Mouse (Mus musculus) thymus, adult 2 months (tissue): ENCODE results near the gene Usp30. TPM values are rescaled to one million over a fixed set of nuclear protein-coding genes. Genes with fewer than 3 reads are reported as not detected.

ENCODE experiments used
- DNase-seq: peaks from one replicate; pipeline ENCODE4 v3.0.0; 2021
- H3K27ac ChIP-seq: fragments of 200-500 bp; 2 replicates; pipeline ENCODE4 v1.5.1; 2012; ENCODE audit warnings: low read length, control low read depth; ENCODE audit not compliant: control insufficient read depth, insufficient read depth
- H3K27me3 ChIP-seq: fragments of 200-500 bp; 2 replicates; pipeline ENCODE4 v1.6.1; 2012; ENCODE audit warnings: mild to moderate bottlenecking, low read length, moderate library complexity, mixed read lengths; ENCODE audit not compliant: control insufficient read depth, insufficient read depth
- H3K36me3 ChIP-seq: fragments of 200-500 bp; 2 replicates; pipeline ENCODE4 v1.6.1; 2012; ENCODE audit warnings: mild to moderate bottlenecking, low read length, moderate library complexity; ENCODE audit not compliant: control insufficient read depth, insufficient read depth
- H3K4me1 ChIP-seq: fragments of 200-500 bp; replicated peaks from 2 replicates; pipeline ENCODE4 v1.6.1; 2012; ENCODE audit warnings: low read length; ENCODE audit not compliant: control insufficient read depth, insufficient read depth
- H3K4me3 ChIP-seq: fragments of 200-500 bp; 2 replicates; pipeline ENCODE4 v1.5.1; 2012; ENCODE audit warnings: mild to moderate bottlenecking, low read length, control low read depth, moderate library complexity; ENCODE audit not compliant: control insufficient read depth, insufficient read depth
- CTCF ChIP-seq: fragments of 200-500 bp; IDR thresholded peaks from 2 replicates; pipeline ENCODE4 v1.5.1; 2012; ENCODE audit warnings: mild to moderate bottlenecking, control low read depth, low read length, moderate library complexity, borderline replicate concordance; ENCODE audit not compliant: control insufficient read depth, poor library complexity, insufficient read depth; ENCODE audit errors: extremely low read depth
- POLR2A ChIP-seq: fragments of 200-500 bp; IDR thresholded peaks from 2 replicates; pipeline ENCODE4 v1.6.1; 2012; ENCODE audit warnings: mild to moderate bottlenecking, low read length, control low read depth, moderate library complexity; ENCODE audit not compliant: control insufficient read depth, poor library complexity, insufficient read depth; ENCODE audit errors: extremely low read depth
- WGBS: fragments of 180-500 bp; shearing (Covaris S2); methylation state at CpG from one replicate; pipeline ENCODE4 v1.1.7; 2018; 5-methylcytosine and 5-hydroxymethylcytosine counted together
- polyA plus RNA-seq: library from polyadenylated mRNA; depleted of rRNA; stranded (reverse); fragments of >200 nt; gene quantifications from 2 replicates; pipeline ENCODE4 v1.2.3, GENCODE M21; 2012

Gene Usp30
- polyA plus RNA-seq, 1 experiment = 25.2 TPM

- no peaks in the 10 kb centered on the region for H3K27me3 ChIP-seq
- TF ChIP-seq POLR2A (no peak), CTCF (no peak)
- no peak overlapping the region for H3K27ac ChIP-seq
- H3K4me1 ChIP-seq = peaks cover 10% of the 10 kb centered on the region
- no peaks in the 10 kb centered on the region for H3K36me3 ChIP-seq
- peak overlapping the region; percentile 57 for H3K4me3 ChIP-seq
- no peak for DNase-seq
- WGBS = 6% methylated on average over 60 of the region's 64 CpGs
Measured at GRCm38 (mm10) chr5:114100390-114101099, 35.3 kb downstream of the Usp30 start.

GRCm38 (mm10) chr5:114101873-114102272, 36.6 kb downstream of the Usp30 start:
- no peak for TF ChIP-seq CTCF
- H3K36me3 ChIP-seq = no peaks in the 10 kb centered on the region

GRCm38 (mm10) chr5:114102807-114103206, 37.5 kb downstream of the Usp30 start:
- Histone ChIP-seq H3K4me3 (no peak overlapping the region), H3K4me1 (peaks cover 10% of the 10 kb centered on the region), H3K27ac (no peak overlapping the region), H3K36me3 (no peaks in the 10 kb centered on the region), H3K27me3 (no peaks in the 10 kb centered on the region)
- WGBS = 52% methylated on average over 1 of the region's 1 CpGs
- no peak for DNase-seq
- TF ChIP-seq CTCF (no peak), POLR2A (no peak)

More at GRCm38 (mm10) chr5:114101873-114102272, 36.6 kb downstream of the Usp30 start:
- Histone ChIP-seq H3K4me3 (no peak overlapping the region), H3K27ac (no peak overlapping the region), H3K4me1 (peaks cover 10% of the 10 kb centered on the region), H3K27me3 (no peaks in the 10 kb centered on the region)
- 83% methylated on average over 4 of the region's 4 CpGs for WGBS
- no peak for DNase-seq

GRCm38 (mm10) chr5:114106391-114106935, 41.2 kb downstream of the Usp30 start:
- TF ChIP-seq CTCF (no peak), POLR2A (no peak)
- Histone ChIP-seq H3K4me1 (no peaks in the 10 kb centered on the region), H3K27me3 (no peaks in the 10 kb centered on the region), H3K36me3 (peaks cover 14% of the 10 kb centered on the region; the same call in 1 of the 2 replicates), H3K4me3 (no peak overlapping the region), H3K27ac (no peak overlapping the region)
- no peak for DNase-seq
- WGBS = 93% methylated on average over 16 of the region's 16 CpGs

- peaks cover 14% of the 10 kb centered on the region; the same call in 1 of the 2 replicates for H3K36me3 ChIP-seq
- no peak overlapping the region for H3K27ac ChIP-seq
- H3K4me1 ChIP-seq = no peaks in the 10 kb centered on the region
- H3K27me3 ChIP-seq = no peaks in the 10 kb centered on the region
- no peak overlapping the region for H3K4me3 ChIP-seq
- no peak for DNase-seq
- WGBS = 93% methylated on average over 6 of the region's 6 CpGs
- no peak for TF ChIP-seq POLR2A
Measured at GRCm38 (mm10) chr5:114113334-114113733, 48.1 kb downstream of the Usp30 start.

- Histone ChIP-seq H3K27me3 (no peaks in the 10 kb centered on the region), H3K36me3 (no peaks in the 10 kb centered on the region; the same call in 1 of the 2 replicates), H3K4me3 (no peak overlapping the region), H3K4me1 (no peaks in the 10 kb centered on the region), H3K27ac (no peak overlapping the region)
- no peak for TF ChIP-seq POLR2A
- 79% methylated on average over 5 of the region's 5 CpGs for WGBS
- DNase-seq = no peak
Measured at GRCm38 (mm10) chr5:114115030-114115429, 49.8 kb downstream of the Usp30 start.

- no peak for DNase-seq
- Histone ChIP-seq H3K36me3 (peaks cover 5% of the 10 kb centered on the region; the same call in 1 of the 2 replicates), H3K4me1 (no peaks in the 10 kb centered on the region), H3K4me3 (no peak overlapping the region), H3K27ac (no peak overlapping the region), H3K27me3 (no peaks in the 10 kb centered on the region)
- TF ChIP-seq POLR2A (no peak), CTCF (no peak)
- WGBS = 35% methylated on average over 7 of the region's 7 CpGs
Measured at GRCm38 (mm10) chr5:114116586-114116985, 51.3 kb downstream of the Usp30 start.
